Mouse (Mus musculus) layer of hippocampus, postnatal 14 days (tissue): Measurements from ENCODE around the gene Tnfsf13. TPM values are rescaled to one million over a fixed set of nuclear protein-coding genes. Genes with fewer than 3 reads are reported as not detected.

Experiments used
- DNase-seq, 2 experiments: peaks; one replicate each; pipeline ENCODE4 v3.0.0; 2021 to 2022; ENCODE audit warnings: low spot score in 2 of 2, mixed read lengths in 1 of 2
- total RNA-seq, 2 experiments: library from RNA; stranded (reverse); gene quantifications; 2 replicates each; pipeline ENCODE4 v1.2.3; 2021

Gene Tnfsf13
- total RNA-seq, 2 experiments from 2014 or later, result 0.88 to 1.1 TPM

- DNase-seq, result peak; percentile 95 to 98
These were observed 4.0 kb downstream of the Tnfsf13 start, which contains the start of gene Senp3 for GRCm38 (mm10) chr11:69681314-69682208. Gene Senp3, minus strand, starts transcription at chr11:69682084.

DNA sequence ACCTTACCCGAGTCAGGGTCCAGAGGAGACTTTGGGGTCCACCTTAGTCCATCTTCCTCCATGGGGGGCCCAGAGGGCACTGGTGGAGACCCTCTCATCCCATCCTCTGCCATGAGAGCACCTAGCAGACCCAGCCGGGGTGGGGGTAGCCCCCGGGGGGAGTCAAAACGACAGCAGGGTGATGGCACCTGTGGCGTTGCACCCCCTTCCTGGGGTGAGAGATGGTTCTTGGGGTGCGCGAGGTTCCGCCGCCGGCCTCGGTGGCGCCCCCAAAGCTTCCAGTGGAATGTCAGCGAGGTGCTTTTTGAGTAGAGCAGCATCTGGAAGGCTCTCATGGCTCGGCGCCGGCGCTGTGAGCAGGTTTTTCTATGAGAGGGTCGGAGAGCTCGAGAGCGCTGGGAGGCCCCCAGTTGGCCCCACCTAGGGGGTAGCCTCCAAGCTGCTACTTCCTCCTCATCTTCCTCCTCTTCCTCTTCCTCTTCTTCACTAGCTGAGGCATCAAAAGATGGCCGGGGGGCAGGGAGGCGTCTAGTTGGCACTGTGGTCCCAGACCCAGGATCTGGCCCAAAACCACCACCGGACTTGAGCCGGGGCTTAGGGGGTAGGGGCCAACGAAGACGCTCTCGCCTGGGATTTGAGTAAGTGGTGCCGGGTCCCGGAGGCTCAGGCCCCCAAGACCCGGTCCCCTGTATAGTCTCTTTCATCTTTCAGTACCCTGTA is 5.3 kb downstream of the Tnfsf13 start:
- no peak for DNase-seq

DNA sequence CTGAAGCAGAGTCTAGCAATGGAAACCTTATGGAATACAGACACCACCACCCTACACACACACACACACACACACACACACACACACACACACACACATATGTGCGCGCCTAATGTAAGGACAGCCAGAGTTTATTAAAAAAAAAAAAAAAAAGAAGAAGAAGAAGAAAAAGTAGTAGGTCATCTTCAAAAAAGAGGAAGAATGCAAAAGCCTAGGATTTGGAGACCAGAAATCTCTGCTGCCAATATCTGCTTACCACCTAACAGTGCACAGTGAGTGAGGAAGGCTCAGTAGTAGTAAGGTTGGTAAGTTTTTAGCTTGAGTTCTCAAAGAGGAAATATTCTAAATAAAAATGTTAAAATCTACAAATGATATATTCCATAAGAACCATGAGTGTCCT is 6.4 kb downstream of the Tnfsf13 start:
- DNase-seq, result no peak

- DNase-seq, result peak; percentile 100
These were observed 13.3 kb downstream of the Tnfsf13 start, which contains the start of gene Eif4a1 for GRCm38 (mm10) chr11:69672211-69672706. Gene Eif4a1, minus strand, starts transcription at chr11:69672423.

DNA sequence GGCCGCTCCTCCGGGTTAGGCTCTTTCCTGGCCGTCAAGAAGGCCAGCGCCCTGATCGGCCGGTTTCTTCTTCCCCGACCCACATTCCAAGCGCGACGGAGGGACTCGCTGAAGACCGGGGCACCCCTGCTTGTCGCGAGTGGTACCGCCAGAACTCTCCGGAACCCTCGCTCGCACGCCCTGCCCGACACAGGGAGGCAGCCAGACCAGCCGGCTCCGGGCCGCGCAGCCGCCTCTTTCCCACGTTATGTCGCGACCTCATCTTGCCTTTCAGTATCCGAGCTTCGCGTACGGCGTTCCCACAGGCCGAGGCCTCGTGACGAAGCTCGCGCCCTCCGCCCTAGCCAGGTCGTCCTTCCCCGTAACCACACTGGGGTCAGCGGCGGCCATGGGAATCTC is 13.9 kb downstream of the Tnfsf13 start:
- no peak for DNase-seq

- DNase-seq, result peak; percentile 91 to 96
These were observed 14.5 kb downstream of the Tnfsf13 start for GRCm38 (mm10) chr11:69670786-69671725.

- DNase-seq, result no peak
These were observed 18.9 kb downstream of the Tnfsf13 start for GRCm38 (mm10) chr11:69666665-69667005.

DNA sequence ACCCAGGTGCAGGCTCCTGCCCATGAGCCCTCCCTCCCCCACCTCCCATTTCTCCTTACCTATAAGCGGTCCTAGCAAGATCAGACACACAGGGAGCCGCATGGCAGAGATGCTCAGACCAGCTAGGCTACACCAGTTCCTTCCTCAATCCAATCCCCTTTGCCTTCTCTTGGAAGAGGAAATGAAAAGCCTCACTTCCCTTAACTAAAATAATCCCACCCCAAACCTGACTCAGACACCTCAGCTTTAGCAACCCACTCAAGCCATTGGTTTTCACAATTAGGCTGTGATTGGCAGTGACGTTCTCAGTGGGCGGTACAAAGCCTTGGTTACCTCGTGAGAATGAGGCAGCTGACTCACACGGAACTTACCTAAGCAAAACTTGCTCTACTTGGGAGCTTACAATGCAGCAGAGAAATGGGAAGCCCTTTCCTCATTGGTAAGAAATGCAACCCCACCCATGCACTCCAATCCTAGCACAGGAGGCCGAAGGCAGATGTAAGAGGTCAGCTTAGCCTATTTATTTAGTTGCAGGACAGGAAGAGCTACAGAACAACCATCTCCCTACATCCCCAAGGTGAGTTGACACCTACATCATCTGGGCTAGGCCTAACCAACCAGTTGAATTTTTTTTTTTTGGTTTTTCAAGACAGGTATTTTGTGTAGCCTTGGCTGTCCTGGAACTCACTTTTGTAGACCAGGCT is 19.5 kb downstream of the Tnfsf13 start, which contains the start of gene Cd68:
Gene Cd68, minus strand, starts transcription at position 193 of the 704 bp plus-strand sequence.
- peak in 1 of 2 experiments; percentile 82 for DNase-seq

DNA sequence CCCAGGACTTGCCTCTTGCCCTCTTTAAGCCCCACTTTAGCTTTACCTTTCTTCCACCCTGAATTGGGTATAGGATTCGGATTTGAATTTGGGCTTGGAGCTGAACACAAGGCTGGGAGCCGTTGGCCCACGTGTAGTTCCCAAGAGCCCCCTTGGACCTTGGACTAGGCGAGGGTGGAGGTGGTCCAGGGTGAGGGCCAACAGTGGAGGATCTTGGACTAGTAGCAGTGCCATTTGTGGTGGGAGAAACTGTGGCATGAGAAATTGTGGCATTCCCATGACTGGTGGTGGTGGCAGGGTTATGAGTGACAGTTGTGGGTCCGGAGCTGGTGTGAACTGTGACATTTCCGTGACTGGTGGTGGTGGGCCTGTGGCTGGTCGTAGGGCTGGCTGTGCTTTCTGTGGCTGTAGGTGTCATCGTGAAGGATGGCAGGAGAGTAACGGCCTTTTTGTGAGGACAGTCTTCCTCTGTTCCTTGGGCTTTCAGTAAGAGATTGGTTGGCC is 20.1 kb downstream of the Tnfsf13 start:
- DNase-seq, result no peak

DNA sequence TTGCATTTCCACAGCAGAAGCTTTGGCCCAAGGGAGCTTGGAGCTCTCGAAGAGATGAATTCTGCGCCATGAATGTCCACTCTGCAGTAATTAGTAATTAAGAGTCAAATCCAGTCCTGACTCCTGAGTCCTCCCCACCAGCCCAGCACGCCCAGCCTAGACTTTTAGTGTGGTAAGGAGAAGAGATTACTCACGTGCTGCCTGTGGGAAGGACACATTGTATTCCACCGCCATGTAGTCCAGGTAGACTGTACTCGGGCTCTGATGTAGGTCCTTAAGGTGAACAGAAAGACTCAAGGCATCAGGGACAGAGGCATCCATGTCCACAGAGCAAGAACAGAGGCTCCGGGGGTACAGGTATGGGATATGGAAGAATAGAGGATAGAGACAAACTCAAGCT is 20.7 kb downstream of the Tnfsf13 start:
- DNase-seq, result no peak

DNA sequence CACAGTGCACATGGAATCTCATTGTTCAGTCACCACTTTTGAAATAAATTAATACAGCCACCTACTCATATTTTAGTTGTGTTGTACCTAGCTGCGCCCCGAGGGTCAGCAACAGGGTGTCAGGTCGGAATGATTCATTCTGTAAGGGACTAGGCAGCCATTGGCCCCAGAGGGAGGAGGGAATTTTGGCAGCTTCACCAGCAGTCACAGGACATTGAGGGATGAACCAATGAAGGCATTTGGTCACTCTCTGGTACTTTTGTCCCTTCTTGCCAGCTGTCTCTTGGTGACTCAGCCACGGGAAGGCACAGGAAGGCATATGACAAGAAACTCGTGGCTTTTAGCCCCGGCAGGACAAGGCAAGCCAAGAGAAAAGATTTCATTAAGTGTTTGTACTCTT is 21.8 kb downstream of the Tnfsf13 start:
- DNase-seq, result no peak

GRCm38 (mm10) chr11:69662967-69663671 is 22.5 kb downstream of the Tnfsf13 start:
- no peak for DNase-seq

DNA sequence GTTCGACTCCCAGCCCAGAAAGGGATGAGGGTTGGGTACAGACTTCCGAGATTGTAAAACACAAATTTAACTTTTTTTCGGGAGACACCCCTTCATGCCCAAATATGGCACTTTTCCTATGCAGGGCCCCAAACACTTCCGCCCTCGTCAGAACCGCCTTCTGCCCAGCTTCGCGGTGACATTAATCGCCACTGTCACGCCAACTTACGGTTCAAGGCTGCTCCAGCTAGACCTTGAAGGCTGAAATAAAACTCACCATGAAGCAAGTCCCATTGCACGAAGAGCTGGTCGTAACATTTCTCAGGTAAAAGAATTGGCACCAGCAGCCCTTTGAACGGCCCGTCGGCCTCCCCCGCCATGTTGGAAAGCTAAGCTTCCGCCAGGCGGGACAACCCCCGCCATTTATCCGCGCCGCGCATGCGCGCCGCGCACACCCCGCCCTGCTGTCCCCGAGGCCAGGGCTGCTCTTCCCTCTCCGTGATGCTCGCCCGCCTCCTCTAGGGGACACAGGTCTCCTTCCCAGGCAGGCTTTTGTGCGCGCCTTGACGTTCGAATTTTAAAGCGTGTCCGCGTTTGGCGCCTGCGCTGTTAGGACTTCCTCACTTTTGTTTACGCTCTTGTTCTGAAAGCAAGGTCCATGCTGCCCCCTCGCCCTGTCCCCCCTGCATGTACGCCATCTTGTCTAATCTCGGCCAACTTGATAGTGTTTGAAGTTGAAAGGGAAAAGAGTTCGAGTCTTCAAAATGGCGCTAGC is 23.2 kb downstream of the Tnfsf13 start, which contains the start of gene Mpdu1:
Gene Mpdu1, minus strand, starts transcription at position 430 of the 754 bp plus-strand sequence.
- DNase-seq, result peak; percentile 95 to 96

DNA sequence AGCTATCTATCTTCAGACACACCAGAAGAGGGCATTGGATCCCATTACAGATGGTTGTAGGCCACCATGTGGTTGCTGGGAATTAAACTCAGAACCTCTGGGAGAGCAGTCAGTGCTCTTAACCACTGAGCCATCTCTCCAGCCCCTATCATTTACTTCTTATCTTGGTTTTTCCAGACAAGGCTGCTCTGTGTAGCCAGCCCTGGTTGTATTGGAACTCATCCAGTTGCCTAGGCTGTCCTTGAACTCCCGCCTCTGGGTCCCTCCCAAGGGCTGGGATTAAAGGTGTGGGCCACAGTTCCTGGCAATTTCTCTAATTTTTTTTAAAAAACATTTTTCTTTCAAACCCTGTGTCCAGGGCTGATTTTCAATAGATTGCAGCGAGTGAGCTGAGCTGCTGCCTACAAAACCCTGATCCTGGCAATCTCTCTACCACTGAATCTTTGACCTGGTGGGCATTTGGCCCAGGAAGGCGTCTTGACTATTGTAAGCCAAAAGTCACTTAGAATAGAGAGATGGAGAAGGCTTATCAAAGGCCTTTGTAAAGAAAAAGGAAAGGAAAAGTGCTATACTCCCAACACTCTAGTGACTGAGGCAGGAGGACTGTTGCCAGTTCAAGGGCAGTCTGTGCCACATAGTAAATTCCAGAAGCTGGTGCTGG is 24.2 kb downstream of the Tnfsf13 start:
- no peak for DNase-seq

GRCm38 (mm10) chr11:69657462-69657881 is 28.1 kb downstream of the Tnfsf13 start:
- no peak for DNase-seq

DNA sequence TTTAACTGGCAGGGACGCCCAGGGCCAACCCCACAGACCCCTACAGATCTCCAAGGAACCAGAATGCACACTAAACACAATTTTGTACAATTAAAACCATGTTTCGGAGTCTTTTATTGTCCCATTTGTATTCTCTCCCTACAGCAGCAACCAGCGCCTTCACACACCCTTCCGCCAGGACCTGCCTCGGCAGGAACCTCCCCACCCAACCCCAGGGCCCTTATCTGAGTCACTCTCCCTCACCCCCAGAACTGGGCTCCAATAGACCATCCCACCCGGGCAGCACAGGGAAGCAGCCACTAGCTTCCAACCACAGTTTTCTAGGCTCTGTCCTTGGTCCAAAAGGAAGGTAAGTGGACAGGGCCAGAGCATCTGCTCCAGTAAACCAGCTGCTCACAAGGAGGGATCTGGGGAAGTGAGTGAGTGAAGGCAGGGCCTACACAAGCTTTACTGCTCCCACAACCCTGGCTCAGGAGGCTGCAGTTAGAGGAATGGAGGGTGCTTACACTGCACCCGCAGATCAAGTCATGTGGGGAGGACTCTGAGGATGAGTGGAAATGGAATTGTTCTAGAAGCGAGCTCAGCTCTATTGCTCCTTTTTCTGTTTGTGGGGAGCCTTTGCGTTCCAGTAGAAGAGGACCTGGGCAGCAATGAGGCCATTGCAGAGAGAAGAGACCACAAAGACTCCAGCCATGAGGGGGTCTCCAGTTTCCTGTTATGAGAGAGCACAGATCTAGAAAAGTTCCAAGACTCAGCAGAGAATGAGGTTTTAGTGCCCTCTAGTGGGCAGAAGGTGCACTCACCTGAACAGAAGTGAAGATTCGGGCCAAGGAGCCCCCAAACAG is 28.7 kb downstream of the Tnfsf13 start:
- no peak for DNase-seq

DNA sequence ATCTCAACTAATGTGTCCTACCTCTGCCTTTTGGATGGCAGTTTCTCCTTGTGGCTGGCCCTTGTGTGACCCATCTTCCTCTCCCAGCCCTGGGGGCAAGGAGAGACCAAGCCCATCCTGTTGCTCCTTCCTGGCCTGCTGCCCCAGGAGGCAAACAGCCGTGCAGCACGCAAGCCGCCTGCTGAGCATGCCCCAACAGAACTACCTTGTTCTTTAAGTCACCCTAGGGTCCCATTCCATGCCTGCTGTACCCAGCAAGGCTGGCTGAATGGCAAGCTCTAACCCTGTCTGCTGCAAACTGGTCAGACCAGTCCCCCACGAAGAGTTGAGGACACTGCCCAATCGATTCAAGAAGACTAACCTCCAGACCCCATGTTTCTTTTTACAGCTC is 29.5 kb downstream of the Tnfsf13 start:
- no peak for DNase-seq
